Mouse (Mus musculus): Measurements from ENCODE around the gene Noxa1. TPM values are rescaled to one million over a fixed set of nuclear protein-coding genes. Genes with fewer than 3 reads are reported as not detected.

Noxa1 gene
- polyA plus RNA-seq (2015; fragmentation: Nextera tagmentation; extraction: Ambion mirVana): 3.3 and 5.8 TPM in 2 replicates

- H3K4me1 ChIP-seq (replicated peaks; ENCODE audit: control insufficient read depth, insufficient read depth, low read length): no peaks in the 10 kb centered on the region
- peak; percentile 83 for ATAC-seq
- H3K9ac ChIP-seq (ENCODE audit: low read depth, low read length): no peak within 1 kb of the TSS
- peak within 1 kb of the TSS; percentile 46; the same call in 1 of the 2 replicates for H3K27ac ChIP-seq (ENCODE audit: low read depth, low read length)
- 34% methylated on average over 28 of the region's 28 CpGs for WGBS
- H3K9me3 ChIP-seq (ENCODE audit: control insufficient read depth): no peaks in the 10 kb centered on the region
- peak; percentile 69 for TF ChIP-seq CTCF (IDR thresholded peaks at IDR 0.05; ENCODE audit: low read depth)
- no peaks in the 10 kb centered on the region for H3K27me3 ChIP-seq (replicated peaks; ENCODE audit: control insufficient read depth, insufficient read depth, low read length)
- H3K36me3 ChIP-seq (ENCODE audit: control insufficient read depth, insufficient read depth): no peaks in the 10 kb centered on the region
- H3K4me2 ChIP-seq (replicated peaks; ENCODE audit: low read depth): peak within 1 kb of the TSS; percentile 71
- peak within 1 kb of the TSS; percentile 33 for H3K4me3 ChIP-seq (ENCODE audit: low read depth, low read length)
These were observed at the start of gene Noxa1 for GRCm38 (mm10) chr2:25095109-25095850. TSS of gene Noxa1 (minus strand) at chr2:25095149.

GRCm38 (mm10) chr2:25141921-25142320 lies 47.0 kb upstream of the Noxa1 start:
- ATAC-seq: no peak
- TF ChIP-seq CTCF (IDR thresholded peaks at IDR 0.05; ENCODE audit: low read depth): no peak
- no peak overlapping the region for H3K27ac ChIP-seq (ENCODE audit: low read depth, low read length)
- H3K4me3 ChIP-seq (ENCODE audit: low read depth, low read length): no peak overlapping the region
- H3K27me3 ChIP-seq (replicated peaks; ENCODE audit: control insufficient read depth, insufficient read depth, low read length): no peaks in the 10 kb centered on the region
- H3K36me3 ChIP-seq (ENCODE audit: control insufficient read depth, insufficient read depth): no peaks in the 10 kb centered on the region
- H3K9ac ChIP-seq (ENCODE audit: low read depth, low read length): no peak overlapping the region
- no peaks in the 10 kb centered on the region for H3K4me1 ChIP-seq (replicated peaks; ENCODE audit: control insufficient read depth, insufficient read depth, low read length)
- no peaks in the 10 kb centered on the region for H3K9me3 ChIP-seq (ENCODE audit: control insufficient read depth)
- H3K4me2 ChIP-seq (replicated peaks; ENCODE audit: low read depth): no peak overlapping the region
- 81% methylated on average over 5 of the region's 5 CpGs for WGBS

- Histone ChIP-seq H3K9ac (ENCODE audit: low read depth, low read length) (no peak overlapping the region), H3K9me3 (ENCODE audit: control insufficient read depth) (no peaks in the 10 kb centered on the region), H3K36me3 (ENCODE audit: control insufficient read depth, insufficient read depth) (no peaks in the 10 kb centered on the region), H3K4me3 (ENCODE audit: low read depth, low read length) (no peak overlapping the region), H3K4me2 (replicated peaks; ENCODE audit: low read depth) (no peak overlapping the region), H3K4me1 (replicated peaks; ENCODE audit: control insufficient read depth, insufficient read depth, low read length) (no peaks in the 10 kb centered on the region), H3K27ac (ENCODE audit: low read depth, low read length) (no peak overlapping the region), H3K27me3 (replicated peaks; ENCODE audit: control insufficient read depth, insufficient read depth, low read length) (no peaks in the 10 kb centered on the region)
- peak; percentile 59 for TF ChIP-seq CTCF (IDR thresholded peaks at IDR 0.05; ENCODE audit: low read depth)
- ATAC-seq: no peak
- WGBS: 67% methylated on average over 4 of the region's 4 CpGs
These were observed 46.2 kb upstream of the Noxa1 start for GRCm38 (mm10) chr2:25141185-25141584.

- Histone ChIP-seq H3K27me3 (replicated peaks; ENCODE audit: control insufficient read depth, insufficient read depth, low read length) (no peaks in the 10 kb centered on the region), H3K4me1 (replicated peaks; ENCODE audit: control insufficient read depth, insufficient read depth, low read length) (no peaks in the 10 kb centered on the region), H3K9me3 (ENCODE audit: control insufficient read depth) (no peaks in the 10 kb centered on the region), H3K4me3 (ENCODE audit: low read depth, low read length) (no peak overlapping the region), H3K36me3 (ENCODE audit: control insufficient read depth, insufficient read depth) (no peaks in the 10 kb centered on the region), H3K4me2 (replicated peaks; ENCODE audit: low read depth) (no peak overlapping the region), H3K9ac (ENCODE audit: low read depth, low read length) (no peak overlapping the region), H3K27ac (ENCODE audit: low read depth, low read length) (no peak overlapping the region)
- no peak for TF ChIP-seq CTCF (IDR thresholded peaks at IDR 0.05; ENCODE audit: low read depth)
- no peak for ATAC-seq
- WGBS: 54% methylated on average over 6 of the region's 6 CpGs
These were observed 42.9 kb upstream of the Noxa1 start for GRCm38 (mm10) chr2:25137832-25138231.

GRCm38 (mm10) chr2:25131601-25132000 lies 36.7 kb upstream of the Noxa1 start:
- ATAC-seq: no peak
- no peak for TF ChIP-seq CTCF (IDR thresholded peaks at IDR 0.05; ENCODE audit: low read depth)
- Histone ChIP-seq H3K9me3 (ENCODE audit: control insufficient read depth) (no peaks in the 10 kb centered on the region), H3K4me2 (replicated peaks; ENCODE audit: low read depth) (no peak overlapping the region), H3K9ac (ENCODE audit: low read depth, low read length) (no peak overlapping the region), H3K27ac (ENCODE audit: low read depth, low read length) (no peak overlapping the region), H3K27me3 (replicated peaks; ENCODE audit: control insufficient read depth, insufficient read depth, low read length) (no peaks in the 10 kb centered on the region), H3K4me3 (ENCODE audit: low read depth, low read length) (no peak overlapping the region), H3K36me3 (ENCODE audit: control insufficient read depth, insufficient read depth) (no peaks in the 10 kb centered on the region), H3K4me1 (replicated peaks; ENCODE audit: control insufficient read depth, insufficient read depth, low read length) (0 out of 2 replicates have a peak, but pooled peaks cover 2% of the 10 kb centered on the region)
- WGBS: 76% methylated on average over 9 of the region's 9 CpGs

GRCm38 (mm10) chr2:25128072-25128471 lies 33.1 kb upstream of the Noxa1 start:
- H3K4me2 ChIP-seq (replicated peaks; ENCODE audit: low read depth): no peak overlapping the region
- no peaks in the 10 kb centered on the region for H3K36me3 ChIP-seq (ENCODE audit: control insufficient read depth, insufficient read depth)
- 0 out of 2 replicates have a peak, but pooled peaks cover 2% of the 10 kb centered on the region for H3K4me1 ChIP-seq (replicated peaks; ENCODE audit: control insufficient read depth, insufficient read depth, low read length)
- no peak overlapping the region for H3K9ac ChIP-seq (ENCODE audit: low read depth, low read length)
- WGBS: 67% methylated on average over 11 of the region's 11 CpGs
- H3K9me3 ChIP-seq (ENCODE audit: control insufficient read depth): no peaks in the 10 kb centered on the region
- TF ChIP-seq CTCF (IDR thresholded peaks at IDR 0.05; ENCODE audit: low read depth): no peak
- ATAC-seq: no peak
- H3K27ac ChIP-seq (ENCODE audit: low read depth, low read length): no peak overlapping the region
- H3K4me3 ChIP-seq (ENCODE audit: low read depth, low read length): no peak overlapping the region
- no peaks in the 10 kb centered on the region for H3K27me3 ChIP-seq (replicated peaks; ENCODE audit: control insufficient read depth, insufficient read depth, low read length)
